Mouse (Mus musculus): ENCODE data around the gene Enpep. TPM values are rescaled to one million over a fixed set of nuclear protein-coding genes. Genes with fewer than 3 reads are reported as not detected.

The Enpep gene
- polyA plus RNA-seq, 1 experiment from 2014 or later: not detected

GRCm38 (mm10) chr3:129223964-129224805, 108.3 kb downstream of the Enpep start:
- Histone ChIP-seq H3K4me1 (peaks cover 38% of the 10 kb centered on the region), H3K27ac (no peak overlapping the region), H3K9me3 (no peaks in the 10 kb centered on the region), H3K36me3 (replicated peaks) (no peaks in the 10 kb centered on the region), H3K4me3 (no peak overlapping the region), H3K27me3 (ENCODE audit: poor library complexity, severe bottlenecking) (peaks cover 100% of the 10 kb centered on the region)
- 1% methylated on average over 26 of the region's 26 CpGs for WGBS
- peak; percentile 44 for DNase-seq (ENCODE audit: extremely low spot score, low spot score)

- no peaks in the 10 kb centered on the region for H3K36me3 ChIP-seq (replicated peaks)
- under 1% methylated on average over 6 of the region's 6 CpGs for WGBS
- H3K27me3 ChIP-seq (ENCODE audit: poor library complexity, severe bottlenecking): peaks cover 100% of the 10 kb centered on the region
- no peak overlapping the region for H3K4me3 ChIP-seq
- no peak overlapping the region for H3K27ac ChIP-seq
- H3K4me1 ChIP-seq: peaks cover 42% of the 10 kb centered on the region
- no peak for DNase-seq (ENCODE audit: extremely low spot score, low spot score)
- H3K9me3 ChIP-seq: no peaks in the 10 kb centered on the region
Observed at GRCm38 (mm10) chr3:129223401-129223800, 109.1 kb downstream of the Enpep start.

GRCm38 (mm10) chr3:129222448-129223290, 109.9 kb downstream of the Enpep start:
- DNase-seq (ENCODE audit: extremely low spot score, low spot score): no peak
- WGBS: under 1% methylated on average over 21 of the region's 21 CpGs

GRCm38 (mm10) chr3:129221380-129222260, 110.9 kb downstream of the Enpep start:
- Histone ChIP-seq H3K27me3 (ENCODE audit: poor library complexity, severe bottlenecking) (peaks cover 100% of the 10 kb centered on the region), H3K36me3 (replicated peaks) (no peaks in the 10 kb centered on the region), H3K4me1 (peaks cover 58% of the 10 kb centered on the region), H3K27ac (no peak overlapping the region), H3K4me3 (no peak overlapping the region), H3K9me3 (no peaks in the 10 kb centered on the region)
- WGBS: 1% methylated on average over 27 of the region's 27 CpGs
- DNase-seq (ENCODE audit: extremely low spot score, low spot score): no peak

More at GRCm38 (mm10) chr3:129222448-129223290, 109.9 kb downstream of the Enpep start:
- H3K4me1 ChIP-seq: peaks cover 50% of the 10 kb centered on the region
- H3K27ac ChIP-seq: no peak overlapping the region
- no peak overlapping the region for H3K4me3 ChIP-seq
- H3K36me3 ChIP-seq (replicated peaks): no peaks in the 10 kb centered on the region
- H3K9me3 ChIP-seq: no peaks in the 10 kb centered on the region
- H3K27me3 ChIP-seq (ENCODE audit: poor library complexity, severe bottlenecking): peaks cover 100% of the 10 kb centered on the region

DNA sequence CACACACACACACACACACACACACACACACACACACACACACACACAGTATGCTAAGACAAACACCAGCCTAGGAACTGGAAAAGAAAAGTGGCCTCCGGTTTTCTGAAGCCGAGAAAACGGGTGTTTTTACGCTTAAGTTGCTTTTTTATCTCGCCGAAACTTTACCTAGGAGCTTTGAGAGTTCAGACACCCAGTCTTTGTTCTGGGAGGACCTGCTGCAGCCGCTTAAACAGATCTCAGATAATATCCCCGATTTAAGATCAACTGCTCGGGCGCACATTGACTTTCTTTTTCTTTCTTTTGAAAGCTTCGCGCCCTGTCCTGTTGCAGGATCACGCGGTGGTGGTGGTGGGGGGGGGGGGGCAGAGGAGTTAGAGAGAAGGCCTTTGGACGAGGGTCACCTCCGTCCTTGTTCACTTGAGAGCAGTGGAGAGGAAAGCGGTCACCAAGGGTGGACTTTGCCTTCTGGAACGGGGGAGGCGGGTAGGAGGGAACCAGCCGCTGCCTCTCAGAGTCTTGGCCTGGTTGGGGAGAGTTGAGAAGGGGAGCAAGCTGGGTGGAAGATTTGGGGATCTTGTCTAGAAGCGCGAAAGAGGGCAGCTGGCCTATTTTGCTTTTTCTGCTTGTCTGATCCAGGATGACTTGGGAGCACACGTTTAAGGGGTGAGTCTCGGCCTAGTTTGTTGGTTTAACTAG, 111.7 kb downstream of the Enpep start:
- H3K4me1 ChIP-seq: peaks cover 55% of the 10 kb centered on the region

DNA sequence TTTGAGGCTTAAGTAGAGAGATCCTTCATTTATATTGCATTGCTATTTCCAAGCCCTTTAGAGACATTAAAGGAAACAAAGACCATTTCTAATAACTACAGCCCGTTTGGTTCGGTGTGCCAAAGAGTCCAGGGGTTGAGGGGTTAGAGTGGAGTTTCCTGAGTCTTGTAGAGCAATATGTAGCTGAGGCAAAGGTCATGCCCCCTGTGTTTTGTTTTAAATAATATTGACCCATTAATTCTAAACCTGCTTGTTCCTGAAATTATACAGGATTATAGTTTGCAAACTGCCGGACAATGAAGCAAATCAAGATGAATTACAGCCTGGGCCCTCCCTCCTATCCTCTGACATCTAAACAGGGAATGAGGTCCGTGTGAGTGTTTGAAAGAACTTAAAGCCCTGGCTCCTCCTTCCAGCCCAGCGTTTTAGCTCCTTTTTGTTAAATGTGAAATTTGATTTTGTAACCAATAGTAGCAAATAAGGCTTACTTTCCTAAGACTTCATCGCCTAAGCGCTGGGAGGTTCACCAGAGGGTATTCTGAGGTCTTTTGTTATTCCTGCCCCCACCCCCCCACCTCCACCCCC, 112.3 kb downstream of the Enpep start:
- WGBS: 2% methylated on average over 7 of the region's 7 CpGs

More for the DNA sequence above, 111.7 kb downstream of the Enpep start:
- Histone ChIP-seq H3K9me3 (no peaks in the 10 kb centered on the region), H3K27ac (no peak overlapping the region), H3K36me3 (replicated peaks) (no peaks in the 10 kb centered on the region), H3K4me3 (no peak overlapping the region), H3K27me3 (ENCODE audit: poor library complexity, severe bottlenecking) (peaks cover 100% of the 10 kb centered on the region)
- peak; percentile 56 for DNase-seq (ENCODE audit: extremely low spot score, low spot score)
- WGBS: 1% methylated on average over 24 of the region's 24 CpGs

More for the DNA sequence above, 112.3 kb downstream of the Enpep start:
- no peaks in the 10 kb centered on the region for H3K9me3 ChIP-seq
- peaks cover 57% of the 10 kb centered on the region for H3K4me1 ChIP-seq
- H3K27me3 ChIP-seq (ENCODE audit: poor library complexity, severe bottlenecking): peaks cover 100% of the 10 kb centered on the region
- H3K27ac ChIP-seq: no peak overlapping the region
- H3K4me3 ChIP-seq: no peak overlapping the region
- H3K36me3 ChIP-seq (replicated peaks): no peaks in the 10 kb centered on the region
- DNase-seq (ENCODE audit: extremely low spot score, low spot score): no peak

Other genes with a start within 250 kb of the Enpep start
- gene Pitx2, start 132.8 kb downstream of the Enpep start, polyA plus RNA-seq (2016; fragmentation: Nextera tagmentation; extraction: Ambion mirVana): 11.1 and 15.3 TPM in 2 replicates
- gene Elovl6, start 199.6 kb upstream of the Enpep start, polyA plus RNA-seq (2016; fragmentation: Nextera tagmentation; extraction: Ambion mirVana): 46.9 and 48.2 TPM in 2 replicates